Mouse (Mus musculus) midbrain, postnatal 0 days (tissue): ENCODE measurements around the gene Kcnh7. TPM values are rescaled to one million over a fixed set of nuclear protein-coding genes. Genes with fewer than 3 reads are reported as not detected.

ENCODE experiments used
- ATAC-seq: fragments of 200-750 bp; cut with Nextera tagmentation; 2 replicates; pipeline ENCODE4 v1.8.0; 2017; ENCODE audit warnings: moderate number of reproducible peaks, mild to moderate bottlenecking, moderate TSS enrichment, moderate library complexity; ENCODE audit not compliant: low FRiP score
- DNase-seq: peaks from one replicate; pipeline ENCODE4 v3.0.0-alpha.2; 2015; ENCODE audit warnings: low spot score
- H3K27ac ChIP-seq: fragments of 300-500 bp; sonication (generic); 2 replicates; pipeline ENCODE4 v1.5.1; 2014; ENCODE audit warnings: low read depth, mild to moderate bottlenecking, low read length, mixed read lengths
- H3K27me3 ChIP-seq: fragments of 300-500 bp; sonication (generic); 2 replicates; pipeline ENCODE4 v1.6.1; 2014; ENCODE audit warnings: low read length, control low read depth, mixed read lengths; ENCODE audit not compliant: insufficient read depth
- H3K36me3 ChIP-seq: fragments of 300-500 bp; sonication (generic); 2 replicates; pipeline ENCODE4 v1.6.1; 2014; ENCODE audit warnings: low read length, control low read depth, mixed read lengths; ENCODE audit not compliant: insufficient read depth
- H3K4me1 ChIP-seq: fragments of 300-500 bp; sonication (generic); 2 replicates; pipeline ENCODE4 v1.6.1; 2014; ENCODE audit warnings: mild to moderate bottlenecking, control low read depth, antibody characterized with exemption, low read length, mixed read lengths; ENCODE audit not compliant: insufficient read depth
- H3K4me2 ChIP-seq: fragments of 300-500 bp; sonication (generic); 2 replicates; pipeline ENCODE4 v1.6.1; 2014; ENCODE audit warnings: low read depth, mild to moderate bottlenecking, low read length, mixed read lengths; ENCODE audit not compliant: poor library complexity, severe bottlenecking
- H3K4me3 ChIP-seq: fragments of 300-500 bp; sonication (generic); 2 replicates; pipeline ENCODE4 v1.5.1; 2014; ENCODE audit warnings: low read depth, mild to moderate bottlenecking, low read length, moderate library complexity
- H3K9ac ChIP-seq: fragments of 300-500 bp; sonication (generic); replicated peaks from 2 replicates; pipeline ENCODE4 v1.6.1; 2014; ENCODE audit warnings: mild to moderate bottlenecking, low read length, moderate library complexity, mixed read lengths; ENCODE audit not compliant: poor library complexity, severe bottlenecking
- H3K9me3 ChIP-seq: fragments of 300-500 bp; sonication (generic); 2 replicates; pipeline ENCODE4 v1.6.1; 2016; ENCODE audit warnings: low read length, control low read depth
- CTCF ChIP-seq: IDR thresholded peaks from 2 replicates; pipeline ENCODE4 v1.5.1; 2016; ENCODE audit warnings: antibody characterized with exemption, mild to moderate bottlenecking
- WGBS: fragments of 180-500 bp; shearing (Covaris S2); extraction: QIAGEN DNeasy Blood & Tissue Kit; methylation state at CpG from one replicate; pipeline ENCODE4 v1.1.7; 2014; 5-methylcytosine and 5-hydroxymethylcytosine counted together
- polyA plus RNA-seq: library from polyadenylated mRNA; unstranded; fragments of >200 nt; fragmentation: Nextera tagmentation; extraction: Ambion mirVana; gene quantifications from 2 replicates; pipeline ENCODE4 v1.2.1, GENCODE M21; 2015
- total RNA-seq: library from RNA; depleted of rRNA; stranded (reverse); fragments of >200 nt; gene quantifications from 2 replicates; pipeline ENCODE4 v1.2.3, GENCODE M21; 2014

The Kcnh7 gene
- total and polyA plus RNA-seq, 2 experiments from 2014 or later: 8.6 to 10.5 TPM

GRCm38 (mm10) chr2:62669848-62670247 is 514.2 kb downstream of the Kcnh7 start:
- H3K4me1 ChIP-seq: no peaks in the 10 kb centered on the region
- no peak overlapping the region for H3K9ac ChIP-seq
- H3K27ac ChIP-seq: no peak overlapping the region
- no peaks in the 10 kb centered on the region for H3K9me3 ChIP-seq
- H3K27me3 ChIP-seq: no peaks in the 10 kb centered on the region
- TF ChIP-seq CTCF: no peak
- 89% methylated on average over 3 of the region's 3 CpGs for WGBS
- no peak overlapping the region for H3K4me2 ChIP-seq
- H3K36me3 ChIP-seq: no peaks in the 10 kb centered on the region
- ATAC-seq (no peak), DNase-seq (no peak)
- no peak overlapping the region for H3K4me3 ChIP-seq

- Histone ChIP-seq H3K4me2 (no peak overlapping the region), H3K4me3 (no peak overlapping the region), H3K27me3 (no peaks in the 10 kb centered on the region), H3K9ac (no peak overlapping the region), H3K27ac (no peak overlapping the region), H3K9me3 (no peaks in the 10 kb centered on the region), H3K36me3 (no peaks in the 10 kb centered on the region), H3K4me1 (no peaks in the 10 kb centered on the region)
- WGBS: 55% methylated on average over 1 of the region's 1 CpGs
- no peak for TF ChIP-seq CTCF
- no peak for DNase-seq
- ATAC-seq: no peak
These were observed 518.6 kb downstream of the Kcnh7 start for GRCm38 (mm10) chr2:62665536-62665935.

- Histone ChIP-seq H3K36me3 (no peaks in the 10 kb centered on the region), H3K9ac (no peak overlapping the region), H3K9me3 (no peaks in the 10 kb centered on the region), H3K4me1 (no peaks in the 10 kb centered on the region), H3K27ac (no peak overlapping the region), H3K4me3 (peak overlapping the region; percentile 70), H3K27me3 (no peaks in the 10 kb centered on the region), H3K4me2 (peak overlapping the region; percentile 84)
- WGBS: 57% methylated on average over 7 of the region's 7 CpGs
- no peak for ATAC-seq
- DNase-seq: no peak
- TF ChIP-seq CTCF: no peak
These were observed 519.2 kb downstream of the Kcnh7 start for GRCm38 (mm10) chr2:62664839-62665238.

DNA sequence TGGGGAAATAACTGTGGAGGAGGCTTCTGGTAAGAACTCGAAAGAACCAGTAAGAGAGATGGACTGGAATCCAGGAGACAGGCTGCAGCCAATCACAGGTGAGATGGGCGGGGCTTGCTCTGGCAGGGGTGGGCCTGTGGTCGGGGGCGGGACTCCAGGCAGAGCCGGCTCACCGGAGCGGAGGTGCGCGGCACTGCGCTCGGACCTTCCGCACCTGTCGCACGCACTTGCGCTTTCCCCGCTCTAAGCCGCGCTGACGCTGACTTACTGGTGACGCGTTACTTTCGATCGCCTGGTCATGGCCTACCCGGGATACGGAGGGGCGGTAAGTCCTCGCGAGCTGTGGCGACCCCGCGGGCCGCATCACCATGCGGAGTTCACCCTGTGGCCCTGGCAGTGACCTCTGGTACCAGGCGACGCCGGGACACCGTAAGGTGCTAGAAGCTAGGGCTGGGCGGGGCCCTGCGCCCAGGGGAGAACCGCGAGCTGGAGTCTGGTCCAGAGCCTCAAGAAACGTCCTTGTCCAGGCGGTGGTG is 519.9 kb downstream of the Kcnh7 start, which contains the start of gene Gca:
Gene Gca, plus strand, starts transcription at position 151 of the 536 bp plus-strand sequence.
- Histone ChIP-seq H3K9ac (peak within 1 kb of the TSS; percentile 60), H3K36me3 (no peaks in the 10 kb centered on the region), H3K4me1 (no peaks in the 10 kb centered on the region), H3K27me3 (no peaks in the 10 kb centered on the region), H3K27ac (no peak within 1 kb of the TSS), H3K9me3 (no peaks in the 10 kb centered on the region), H3K4me2 (peak within 1 kb of the TSS; percentile 84), H3K4me3 (peak within 1 kb of the TSS; percentile 70)
- ATAC-seq (peak; percentile 97), DNase-seq (peak; percentile 87)
- TF ChIP-seq CTCF: no peak
- WGBS: under 1% methylated on average over 43 of the region's 43 CpGs

DNA sequence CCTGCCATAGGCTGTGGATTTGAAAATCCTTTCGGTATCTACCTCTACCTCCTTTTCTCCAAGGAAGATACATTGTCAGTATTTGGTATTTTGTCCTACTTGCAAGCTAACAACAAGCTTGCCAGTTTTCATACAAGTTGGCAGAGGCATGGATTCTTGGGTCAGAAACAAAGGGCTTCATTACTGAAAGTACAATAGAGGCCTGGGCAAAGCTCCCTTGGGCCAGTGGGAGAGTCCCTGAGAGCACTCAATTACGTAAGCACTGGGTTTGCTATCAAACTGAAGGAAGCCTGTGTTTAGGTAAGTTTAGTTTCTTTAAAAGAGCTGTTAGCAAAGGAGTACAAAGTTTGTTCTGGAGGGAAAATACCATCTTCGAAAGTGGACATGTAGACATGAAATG is 521.5 kb downstream of the Kcnh7 start:
- H3K4me3 ChIP-seq: no peak overlapping the region
- DNase-seq (no peak), ATAC-seq (no peak)
- no peak for TF ChIP-seq CTCF
- H3K9ac ChIP-seq: no peak overlapping the region
- H3K9me3 ChIP-seq: no peaks in the 10 kb centered on the region
- no peaks in the 10 kb centered on the region for H3K27me3 ChIP-seq
- whole genome bisulfite sequencing: 82% methylated on average over 3 of the region's 3 CpGs
- H3K4me1 ChIP-seq: no peaks in the 10 kb centered on the region
- H3K27ac ChIP-seq: no peak overlapping the region
- no peak overlapping the region for H3K4me2 ChIP-seq
- no peaks in the 10 kb centered on the region for H3K36me3 ChIP-seq

GRCm38 (mm10) chr2:62660565-62660964 is 523.5 kb downstream of the Kcnh7 start:
- Histone ChIP-seq H3K4me3 (no peak overlapping the region), H3K27me3 (no peaks in the 10 kb centered on the region), H3K9me3 (no peaks in the 10 kb centered on the region), H3K4me1 (no peaks in the 10 kb centered on the region), H3K4me2 (no peak overlapping the region), H3K27ac (no peak overlapping the region), H3K36me3 (no peaks in the 10 kb centered on the region), H3K9ac (no peak overlapping the region)
- no peak for DNase-seq
- 66% methylated on average over 6 of the region's 6 CpGs for WGBS
- peak; percentile 40 for TF ChIP-seq CTCF
- ATAC-seq: no peak
